Mouse (Mus musculus) lung, embryonic 14.5 days (tissue): Measurements from ENCODE around the gene Mrgprx1. TPM values are rescaled to one million over a fixed set of nuclear protein-coding genes. Genes with fewer than 3 reads are reported as not detected.
A peak's percentile ranks its signal among the peaks of the same experiment; 100 is the strongest.

Experiments used
- ATAC-seq: fragments of 200-750 bp; cut with Nextera tagmentation; 2 replicates; pipeline ENCODE4 v1.8.0; 2017; ENCODE audit warnings: mild to moderate bottlenecking, moderate TSS enrichment, moderate library complexity; ENCODE audit not compliant: insufficient read depth
- DNase-seq: peaks from one replicate; pipeline ENCODE4 v3.0.0-alpha.2; 2015
- H3K27ac ChIP-seq: fragments of 300-500 bp; sonication (generic); 2 replicates; pipeline ENCODE4 v1.5.1; 2014; ENCODE audit warnings: low read depth, mild to moderate bottlenecking, moderate library complexity
- H3K27me3 ChIP-seq: fragments of 300-500 bp; sonication (generic); 2 replicates; pipeline ENCODE4 v1.6.1; 2014; ENCODE audit warnings: low read length, control low read depth; ENCODE audit not compliant: insufficient read depth
- H3K36me3 ChIP-seq: fragments of 300-500 bp; sonication (generic); 2 replicates; pipeline ENCODE4 v1.6.1; 2014; ENCODE audit warnings: control low read depth; ENCODE audit not compliant: insufficient read depth
- H3K4me1 ChIP-seq: fragments of 300-500 bp; sonication (generic); 2 replicates; pipeline ENCODE4 v1.6.1; 2014; ENCODE audit warnings: antibody characterized with exemption, control low read depth; ENCODE audit not compliant: insufficient read depth
- H3K4me2 ChIP-seq: fragments of 300-500 bp; sonication (generic); 2 replicates; pipeline ENCODE4 v1.6.1; 2014; ENCODE audit warnings: mild to moderate bottlenecking
- H3K4me3 ChIP-seq: fragments of 300-500 bp; sonication (generic); 2 replicates; pipeline ENCODE4 v1.5.1; 2014; ENCODE audit warnings: low read depth, low read length
- H3K9ac ChIP-seq: fragments of 300-500 bp; sonication (generic); 2 replicates; pipeline ENCODE4 v1.6.1; 2014
- H3K9me3 ChIP-seq: fragments of 300-500 bp; sonication (generic); 2 replicates; pipeline ENCODE4 v1.6.1; 2016; ENCODE audit warnings: low read depth, low read length, control low read depth
- CTCF ChIP-seq: IDR thresholded peaks from 2 replicates; pipeline ENCODE4 v1.5.1; 2016; ENCODE audit warnings: antibody characterized with exemption, low read depth
- WGBS: fragments of 180-500 bp; shearing (Covaris S2); extraction: QIAGEN DNeasy Blood & Tissue Kit; methylation state at CpG from one replicate; pipeline ENCODE4 v1.1.7; 2014; 5-methylcytosine and 5-hydroxymethylcytosine counted together
- polyA plus RNA-seq: library from polyadenylated mRNA; unstranded; fragments of >200 nt; fragmentation: Nextera tagmentation; extraction: Ambion mirVana; gene quantifications from 2 replicates; pipeline ENCODE4 v1.2.1, GENCODE M21; 2014

Mrgprx1 gene
- polyA plus RNA-seq: not detected in 2 replicates

- WGBS: 73% methylated on average over 3 of the region's 3 CpGs
- no peak within 1 kb of the TSS for H3K4me3 ChIP-seq
- no peak within 1 kb of the TSS for H3K9ac ChIP-seq
- no peak for TF ChIP-seq CTCF
- no peaks in the 10 kb centered on the region for H3K36me3 ChIP-seq
- no peaks in the 10 kb centered on the region for H3K4me1 ChIP-seq
- no peaks in the 10 kb centered on the region for H3K27me3 ChIP-seq
- ATAC-seq (no peak), DNase-seq (no peak)
- no peak within 1 kb of the TSS for H3K4me2 ChIP-seq
- H3K27ac ChIP-seq: no peak within 1 kb of the TSS
- no peaks in the 10 kb centered on the region for H3K9me3 ChIP-seq
These were observed at the start of gene Mrgprx1 for GRCm38 (mm10) chr7:48027497-48027896. TSS of gene Mrgprx1 (minus strand) at chr7:48027597.

- TF ChIP-seq CTCF: no peak
- no peaks in the 10 kb centered on the region for H3K9me3 ChIP-seq
- H3K27me3 ChIP-seq: no peaks in the 10 kb centered on the region
- H3K4me1 ChIP-seq: no peaks in the 10 kb centered on the region
- H3K36me3 ChIP-seq: no peaks in the 10 kb centered on the region
- no peak overlapping the region for H3K9ac ChIP-seq
- H3K4me2 ChIP-seq: no peak overlapping the region
- no peak for DNase-seq
- no peak for ATAC-seq
- no peak overlapping the region for H3K27ac ChIP-seq
- no peak overlapping the region for H3K4me3 ChIP-seq
These were observed 48.1 kb upstream of the Mrgprx1 start for GRCm38 (mm10) chr7:48075521-48075920.

- WGBS: 64% methylated on average over 4 of the region's 4 CpGs
- Histone ChIP-seq H3K4me3 (no peak overlapping the region), H3K27me3 (no peaks in the 10 kb centered on the region), H3K36me3 (no peaks in the 10 kb centered on the region), H3K4me2 (no peak overlapping the region), H3K27ac (no peak overlapping the region), H3K9ac (no peak overlapping the region), H3K4me1 (no peaks in the 10 kb centered on the region), H3K9me3 (no peaks in the 10 kb centered on the region)
- no peak for DNase-seq
- no peak for ATAC-seq
- no peak for TF ChIP-seq CTCF
These were observed 19.2 kb upstream of the Mrgprx1 start for GRCm38 (mm10) chr7:48046475-48047185.

- no peak for TF ChIP-seq CTCF
- no peak overlapping the region for H3K9ac ChIP-seq
- no peak for DNase-seq
- no peaks in the 10 kb centered on the region for H3K36me3 ChIP-seq
- no peaks in the 10 kb centered on the region for H3K4me1 ChIP-seq
- H3K4me2 ChIP-seq: no peak overlapping the region
- no peaks in the 10 kb centered on the region for H3K27me3 ChIP-seq
- WGBS: 24% methylated on average over 1 of the region's 1 CpGs
- H3K4me3 ChIP-seq: no peak overlapping the region
- no peak for ATAC-seq
- no peak overlapping the region for H3K27ac ChIP-seq
- no peaks in the 10 kb centered on the region for H3K9me3 ChIP-seq
These were observed 16.6 kb upstream of the Mrgprx1 start for GRCm38 (mm10) chr7:48044046-48044445.

GRCm38 (mm10) chr7:48017874-48018273, 9.5 kb downstream of the Mrgprx1 start:
- no peak overlapping the region for H3K4me2 ChIP-seq
- H3K9ac ChIP-seq: no peak overlapping the region
- H3K27me3 ChIP-seq: no peaks in the 10 kb centered on the region
- H3K4me1 ChIP-seq: no peaks in the 10 kb centered on the region
- no peaks in the 10 kb centered on the region for H3K9me3 ChIP-seq
- TF ChIP-seq CTCF: no peak
- no peak overlapping the region for H3K27ac ChIP-seq
- no peaks in the 10 kb centered on the region for H3K36me3 ChIP-seq
- 37% methylated on average over 2 of the region's 2 CpGs for WGBS
- DNase-seq (no peak), ATAC-seq (no peak)
- no peak overlapping the region for H3K4me3 ChIP-seq

- Histone ChIP-seq H3K36me3 (no peaks in the 10 kb centered on the region), H3K4me3 (no peak overlapping the region), H3K4me1 (no peaks in the 10 kb centered on the region), H3K9ac (no peak overlapping the region), H3K27ac (no peak overlapping the region), H3K9me3 (no peaks in the 10 kb centered on the region), H3K27me3 (no peaks in the 10 kb centered on the region), H3K4me2 (no peak overlapping the region)
- no peak for DNase-seq
- no peak for ATAC-seq
- 65% methylated on average over 3 of the region's 3 CpGs for WGBS
- no peak for TF ChIP-seq CTCF
These were observed 31.7 kb downstream of the Mrgprx1 start for GRCm38 (mm10) chr7:47995689-47996088.

- H3K4me3 ChIP-seq: no peak overlapping the region
- H3K27me3 ChIP-seq: no peaks in the 10 kb centered on the region
- DNase-seq: peak; percentile 6
- H3K4me2 ChIP-seq: no peak overlapping the region
- no peaks in the 10 kb centered on the region for H3K9me3 ChIP-seq
- no peak overlapping the region for H3K27ac ChIP-seq
- H3K36me3 ChIP-seq: no peaks in the 10 kb centered on the region
- TF ChIP-seq CTCF: peak; percentile 43
- WGBS: 46% methylated on average over 1 of the region's 1 CpGs
- H3K9ac ChIP-seq: no peak overlapping the region
- H3K4me1 ChIP-seq: no peaks in the 10 kb centered on the region
- ATAC-seq: no peak
These were observed 40.6 kb downstream of the Mrgprx1 start for GRCm38 (mm10) chr7:47986752-47987151.
